In the genomic region with DNA sequence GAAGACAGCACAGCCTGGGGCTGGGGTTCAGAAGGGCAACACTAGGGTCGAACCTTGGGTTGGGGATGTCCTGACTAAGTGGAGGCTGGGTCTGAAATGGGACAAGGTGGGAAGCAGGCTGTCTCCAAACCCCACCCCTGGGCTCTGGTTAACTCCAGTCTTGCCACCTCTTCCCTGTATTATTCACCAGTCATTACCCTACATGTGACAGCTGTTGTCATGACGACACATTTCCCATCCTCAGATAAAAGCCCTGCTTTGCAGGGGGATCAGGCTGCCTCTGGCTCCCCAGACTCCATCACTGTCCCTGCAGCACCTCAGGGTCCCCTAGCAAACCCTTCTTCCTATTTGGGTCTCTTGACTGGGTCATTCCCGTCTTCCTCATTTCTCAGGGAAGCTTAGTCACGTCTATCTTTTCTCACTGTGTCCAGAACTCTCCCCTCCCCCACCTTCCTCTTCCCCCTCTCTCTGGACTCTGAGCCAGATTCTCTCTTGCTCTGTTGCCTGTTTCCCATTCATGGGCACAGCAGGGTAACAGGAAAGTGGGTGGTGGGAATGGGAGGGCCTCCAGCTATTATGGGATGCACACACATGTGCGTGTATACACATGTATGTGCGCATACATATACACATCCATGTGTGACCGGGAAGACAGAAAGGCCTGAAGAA, we compare ENCODE assay signal across 14 mouse cellular contexts. TPM values are rescaled to one million over a fixed set of nuclear protein-coding genes. Genes with fewer than 3 reads are reported as not detected.
A peak's percentile ranks its signal among the peaks of the same experiment; 100 is the strongest.
DNase-seq lines count a peak whose midpoint lies in the region; ATAC-seq and TF ChIP-seq lines count a peak whose summit lies in the region.
"Had no signal": no experiment of that assay in that cellular context is flagged by ENCODE, and none has a peak within 500 bp of the region (broad histone marks: within the 10 kb centered on the region; RNA-seq: fewer than 3 reads in every experiment).

No protein-coding gene starts in this region.

- no peak overlapping the region for H3K4me2 ChIP-seq in heart, embryonic 15.5 days
- no peak overlapping the region for H3K4me2 ChIP-seq in hindbrain, embryonic 13.5 days
- H3K4me2 ChIP-seq in midbrain, postnatal 0 days (ENCODE audit: low read depth, low read length, poor library complexity, severe bottlenecking): no peak overlapping the region

- intact Hi-C loops in heart, postnatal 10 days (cut with DNase I): no loop called here

- 0 out of 2 replicates have a peak, but pooled peaks have one; percentile 21 for ATAC-seq in heart, embryonic 15.5 days (replicated peaks; ENCODE audit: insufficient number of reproducible peaks, insufficient read depth, low FRiP score, low read depth)
- peak; percentile 52; the same call in 1 of the 2 replicates for ATAC-seq in hindbrain, embryonic 13.5 days (ENCODE audit: low FRiP score)
- no peak for ATAC-seq in midbrain, postnatal 0 days (ENCODE audit: low FRiP score)

- no peak overlapping the region for H3K27ac ChIP-seq in heart, embryonic 15.5 days
- no peak overlapping the region for H3K27ac ChIP-seq in hindbrain, embryonic 13.5 days
- no peak overlapping the region for H3K27ac ChIP-seq in midbrain, postnatal 0 days (ENCODE audit: low read depth, low read length)
- H3K27ac ChIP-seq: kidney, postnatal 0 days had no signal

- WGBS in heart, embryonic 15.5 days: 63% methylated on average over 7 of the region's 7 CpGs
- WGBS in hindbrain, embryonic 13.5 days: 61% methylated on average over 7 of the region's 7 CpGs
- WGBS in midbrain, postnatal 0 days: 64% methylated on average over 7 of the region's 7 CpGs

- no peaks in the 10 kb centered on the region for H3K27me3 ChIP-seq in heart, embryonic 15.5 days
- 0 out of 2 replicates have a peak, but pooled peaks cover 3% of the 10 kb centered on the region for H3K27me3 ChIP-seq in hindbrain, embryonic 13.5 days
- no peaks in the 10 kb centered on the region for H3K27me3 ChIP-seq in midbrain, postnatal 0 days (ENCODE audit: insufficient read depth, low read length)

- H3K9me3 ChIP-seq in heart, embryonic 15.5 days (replicated peaks): no peaks in the 10 kb centered on the region
- no peaks in the 10 kb centered on the region for H3K9me3 ChIP-seq in hindbrain, embryonic 13.5 days
- no peaks in the 10 kb centered on the region for H3K9me3 ChIP-seq in midbrain, postnatal 0 days (ENCODE audit: low read length)

- H3K4me1 ChIP-seq in heart, embryonic 15.5 days (replicated peaks): peaks cover 28% of the 10 kb centered on the region
- H3K4me1 ChIP-seq in hindbrain, embryonic 13.5 days (replicated peaks): peaks cover 12% of the 10 kb centered on the region
- no peaks in the 10 kb centered on the region for H3K4me1 ChIP-seq in midbrain, postnatal 0 days (ENCODE audit: insufficient read depth, low read length)

- no peak overlapping the region for H3K9ac ChIP-seq in heart, embryonic 15.5 days
- no peak overlapping the region for H3K9ac ChIP-seq in hindbrain, embryonic 13.5 days
- H3K9ac ChIP-seq in midbrain, postnatal 0 days (replicated peaks; ENCODE audit: low read length, poor library complexity, severe bottlenecking): no peak overlapping the region

- TF ChIP-seq CTCF in midbrain, postnatal 0 days (IDR thresholded peaks at IDR 0.05): no peak

- no peak overlapping the region for H3K4me3 ChIP-seq in heart, embryonic 15.5 days
- H3K4me3 ChIP-seq in hindbrain, embryonic 13.5 days: no peak overlapping the region
- H3K4me3 ChIP-seq in midbrain, postnatal 0 days (ENCODE audit: low read depth, low read length): no peak overlapping the region

- DNase-seq in heart, postnatal 10 days: no peak
- peak; percentile 17 for DNase-seq in NIH3T3 (ENCODE audit: low read depth)
- peak; percentile 36 for DNase-seq in midbrain, postnatal 0 days (ENCODE audit: low spot score)
- DNase-seq in gastrocnemius, postnatal 4 days (ENCODE audit: low spot score in 2 of 2): no peak
- no peak for DNase-seq in cerebellum, adult 9-10 months
- no peak for DNase-seq in T-cell, adult 2 months (ENCODE audit: low spot score)
- DNase-seq: cerebellum, adult 18-20 months; right cerebral cortex, postnatal 25 days had no signal

- no peaks in the 10 kb centered on the region for H3K36me3 ChIP-seq in heart, embryonic 15.5 days
- H3K36me3 ChIP-seq in hindbrain, embryonic 13.5 days: no peaks in the 10 kb centered on the region
- no peaks in the 10 kb centered on the region for H3K36me3 ChIP-seq in midbrain, postnatal 0 days (ENCODE audit: insufficient read depth, low read length)

RNA-seq across cellular contexts. Expression of gene Adra2b, which starts 15.1 kb away (rescaled TPM):
- polyA plus RNA-seq in heart, embryonic 15.5 days (2015; fragmentation: Nextera tagmentation; extraction: Ambion mirVana): 1.1 and 1.3 TPM in 2 replicates
- total RNA-seq in heart, postnatal 10 days (2021): 1 to 10 TPM in 1 of 2 experiments, under 1 TPM in 1; 0.84 to 1.1 TPM
- polyA plus RNA-seq in hindbrain, embryonic 13.5 days (2015; fragmentation: Nextera tagmentation; extraction: Ambion mirVana): 0.47 and 0.55 TPM in 2 replicates
- total RNA-seq in midbrain, postnatal 0 days (2014; rRNA removed): 0.66 and 0.71 TPM in 2 replicates
- 0.54 and 0.68 TPM in 2 replicates for polyA plus RNA-seq in midbrain, postnatal 0 days (2015; fragmentation: Nextera tagmentation; extraction: Ambion mirVana)
- 1 to 10 TPM in 1 of 2 experiments, under 1 TPM in 1; 0.96 to 1.2 TPM for total RNA-seq in gastrocnemius, postnatal 4 days (2021)

RNA-seq across cellular contexts. Expression of gene Astl, which starts 39.6 kb away (rescaled TPM):
- polyA plus RNA-seq in heart, embryonic 15.5 days (2015; fragmentation: Nextera tagmentation; extraction: Ambion mirVana): 0.08 TPM in 1 of 2 replicates, not detected in the other
- total RNA-seq in heart, postnatal 10 days (2021): not detected
- not detected in 2 replicates for polyA plus RNA-seq in hindbrain, embryonic 13.5 days (2015; fragmentation: Nextera tagmentation; extraction: Ambion mirVana)
- total RNA-seq in midbrain, postnatal 0 days (2014; rRNA removed): not detected in 2 replicates
- polyA plus RNA-seq in midbrain, postnatal 0 days (2015; fragmentation: Nextera tagmentation; extraction: Ambion mirVana): not detected in 2 replicates
- under 1 TPM; 0.12 to 0.31 TPM for total RNA-seq in gastrocnemius, postnatal 4 days (2021)
- total RNA-seq: left cerebral cortex, postnatal 14 days had no signal
- polyA plus RNA-seq: heart, embryonic 14.5 days; kidney, postnatal 0 days; lung, postnatal 0 days had no signal

RNA-seq across cellular contexts. Expression of gene Dusp2, which starts 42.1 kb away (rescaled TPM):
- 11.6 and 16.7 TPM in 2 replicates for polyA plus RNA-seq in heart, embryonic 15.5 days (2015; fragmentation: Nextera tagmentation; extraction: Ambion mirVana)
- total RNA-seq in heart, postnatal 10 days (2021): 1 to 10 TPM; 1.2 to 1.8 TPM
- polyA plus RNA-seq in hindbrain, embryonic 13.5 days (2015; fragmentation: Nextera tagmentation; extraction: Ambion mirVana): 7.1 and 7.2 TPM in 2 replicates
- total RNA-seq in midbrain, postnatal 0 days (2014; rRNA removed): 10.8 and 18.0 TPM in 2 replicates
- 23.0 and 23.6 TPM in 2 replicates for polyA plus RNA-seq in midbrain, postnatal 0 days (2015; fragmentation: Nextera tagmentation; extraction: Ambion mirVana)
- total RNA-seq in gastrocnemius, postnatal 4 days (2021): 1 to 10 TPM; 3.2 to 3.6 TPM

RNA-seq across cellular contexts. Expression of gene Gpat2, which starts 46.9 kb away (rescaled TPM):
- 0.34 and 0.35 TPM in 2 replicates for polyA plus RNA-seq in heart, embryonic 15.5 days (2015; fragmentation: Nextera tagmentation; extraction: Ambion mirVana)
- total RNA-seq in heart, postnatal 10 days (2021): not detected
- 0.09 and 0.12 TPM in 2 replicates for polyA plus RNA-seq in hindbrain, embryonic 13.5 days (2015; fragmentation: Nextera tagmentation; extraction: Ambion mirVana)
- total RNA-seq in midbrain, postnatal 0 days (2014; rRNA removed): 0.09 and 0.55 TPM in 2 replicates
- 0.16 and 0.23 TPM in 2 replicates for polyA plus RNA-seq in midbrain, postnatal 0 days (2015; fragmentation: Nextera tagmentation; extraction: Ambion mirVana)
- total RNA-seq in gastrocnemius, postnatal 4 days (2021): under 1 TPM; 0.10 to 0.17 TPM

Comparison
In these comparisons a context has a peak if more than half of its experiments do, and no peak if none do; other contexts are left out.
1. DNase-seq: peak in NIH3T3 (single experiment) and midbrain, postnatal 0 days (single experiment); none in heart, postnatal 10 days (0 of 2), gastrocnemius, postnatal 4 days (0 of 2), cerebellum, adult 9-10 months (single experiment) and T-cell, adult 2 months (single experiment).